Mouse (Mus musculus) heart, postnatal 0 days (tissue): ENCODE data around the gene Klhl26.

Experiments used
- CTCF ChIP-seq: IDR thresholded peaks from 2 replicates; pipeline ENCODE4 v1.5.1; 2016; ENCODE audit warnings: antibody characterized with exemption, control low read depth, low read depth
- EP300 ChIP-seq: IDR thresholded peaks from 2 replicates; pipeline ENCODE4 v1.6.1; 2016; ENCODE audit warnings: antibody characterized with exemption, low read depth

DNA sequence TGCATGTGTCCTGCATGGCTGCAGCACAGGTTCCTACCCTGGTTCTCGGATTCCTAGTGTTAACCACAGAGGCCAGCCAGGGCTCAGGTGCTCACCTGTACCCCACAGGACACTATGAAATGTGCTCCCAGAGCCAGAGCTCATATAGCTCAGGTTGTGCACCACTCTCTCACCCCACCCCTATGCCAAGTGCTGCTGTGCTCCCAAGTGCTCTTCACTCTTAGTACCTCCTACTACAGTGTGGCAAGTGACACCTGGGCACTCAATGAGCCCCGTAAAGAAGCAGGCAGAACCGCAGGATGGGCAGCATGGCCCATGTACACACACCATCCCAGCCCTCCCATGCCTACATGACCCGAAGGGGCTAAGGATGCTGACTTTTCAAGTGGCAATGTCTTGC lies 8.0 kb downstream of the Klhl26 start:
- no peak for TF ChIP-seq CTCF
- no peak for TF ChIP-seq EP300
